Mouse (Mus musculus): ENCODE results near the gene Slco1a4. TPM values are rescaled to one million over a fixed set of nuclear protein-coding genes. Genes with fewer than 3 reads are reported as not detected.
"Not testable (repeated sequence)": the region's sequence is repeated elsewhere in the genome, so short reads cannot be mapped to it uniquely, and the experiment has no call there.

Slco1a4 gene
- total RNA-seq (2021): 0.58 and 1.4 TPM in 2 replicates
- long read RNA-seq, partial matches to known transcripts: 5 of 31 reads
- long read RNA-seq, other reads (novel, unspliced or antisense): 26 of 31 reads

DNA sequence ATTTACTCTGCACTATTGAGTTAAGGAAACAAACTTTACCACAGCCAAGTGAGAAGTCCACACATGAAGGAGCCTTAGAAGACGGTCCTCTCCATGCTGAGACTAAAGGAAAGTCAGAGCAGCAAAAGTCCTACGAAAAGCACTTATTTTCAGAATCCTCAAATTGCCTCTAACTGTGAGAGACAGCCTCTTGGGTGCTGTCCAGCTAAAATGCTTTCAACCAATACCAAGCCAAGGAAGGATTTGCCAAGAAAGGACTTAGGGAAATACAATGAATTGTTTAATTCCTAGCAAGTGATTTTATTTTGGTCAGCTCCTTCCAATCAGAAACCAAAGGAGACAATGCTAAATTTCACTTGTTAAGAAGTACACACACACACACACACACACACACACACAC lies at the start of gene Slco1a4:
Gene Slco1a4 (minus strand): TSS at position 115 of the 400 bp plus-strand sequence.
- DNase-seq: no peak

- no peak for DNase-seq
These were observed 42.2 kb upstream of the Slco1a4 start for GRCm38 (mm10) chr6:141898197-141898596.

DNA sequence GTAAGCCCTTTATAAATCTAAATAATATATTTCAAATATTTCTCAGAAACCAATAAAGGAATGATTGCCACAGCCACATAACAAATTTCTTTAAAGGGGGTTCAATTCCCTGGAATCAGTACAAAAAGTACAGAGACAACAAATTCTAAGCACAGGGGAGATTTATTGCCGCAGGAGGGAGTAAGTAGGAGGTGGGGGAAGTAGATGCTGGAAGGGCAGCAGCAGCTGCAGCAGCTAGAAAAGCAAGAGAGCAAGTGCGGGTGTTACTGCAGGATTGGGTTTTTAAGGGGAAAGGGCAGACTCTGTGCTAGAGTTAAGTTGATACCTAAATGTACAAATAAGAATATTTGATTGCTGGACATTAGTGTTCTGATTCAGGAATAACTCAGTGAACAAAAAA lies 33.7 kb upstream of the Slco1a4 start:
- DNase-seq: no peak

DNA sequence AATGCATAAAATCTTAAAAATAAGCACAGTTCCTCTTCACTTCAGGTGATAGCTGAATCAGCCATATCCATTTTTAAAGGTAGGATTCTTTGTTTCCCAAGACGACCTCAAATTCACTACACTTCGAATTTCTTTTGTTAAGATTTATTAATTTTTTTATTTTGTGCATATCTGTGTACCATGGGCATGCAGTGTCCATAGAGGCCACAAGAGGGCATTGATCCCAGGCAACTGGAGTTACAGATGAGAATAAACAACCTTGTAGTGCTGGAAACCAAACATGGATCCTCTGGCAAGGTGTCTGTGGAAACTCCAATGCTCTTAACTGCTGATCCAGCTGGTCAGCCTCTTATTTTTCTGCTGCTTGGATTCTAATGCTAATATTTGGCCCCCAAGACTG lies 32.2 kb upstream of the Slco1a4 start:
- DNase-seq: no peak

DNA sequence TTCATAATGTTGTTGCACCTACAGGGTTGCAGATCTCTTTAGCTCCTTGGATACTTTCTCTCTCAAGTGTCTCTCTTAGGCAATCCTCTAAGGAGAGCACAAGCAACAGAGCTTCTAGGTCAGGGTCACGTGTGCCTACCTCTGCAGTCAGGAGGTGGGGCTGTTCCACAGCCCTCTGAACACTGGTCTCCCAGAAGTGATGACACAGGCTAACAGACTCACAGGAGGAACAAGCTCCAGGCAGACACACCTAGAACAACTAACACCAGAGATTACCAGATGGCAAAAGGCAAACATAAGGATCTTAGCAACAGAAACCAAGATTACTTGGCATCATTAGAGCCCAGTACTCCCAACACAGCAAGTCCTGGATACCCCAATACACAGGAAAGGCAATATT lies 26.6 kb upstream of the Slco1a4 start:
- no peak for DNase-seq

DNA sequence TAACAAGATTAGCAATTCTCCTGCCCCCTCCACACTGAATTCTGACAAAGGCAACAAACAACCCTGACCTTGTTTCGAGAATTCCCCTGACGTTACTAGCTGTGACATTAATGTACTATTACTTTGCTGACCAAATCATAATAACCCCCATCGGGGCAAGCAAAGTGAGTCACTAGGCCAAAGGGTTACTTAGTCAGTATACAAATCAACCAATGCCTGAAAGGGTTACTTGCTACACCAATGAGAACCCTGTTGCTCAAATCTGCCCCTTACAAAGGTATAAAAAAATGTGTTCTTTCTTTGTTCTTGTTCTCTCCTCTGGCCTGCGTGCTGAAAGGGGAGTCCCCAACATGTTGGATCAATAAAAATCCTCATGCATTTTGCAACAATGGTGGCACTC lies 19.7 kb upstream of the Slco1a4 start:
- not testable (repeated sequence) for DNase-seq

GRCm38 (mm10) chr6:141871711-141872110 lies 15.7 kb upstream of the Slco1a4 start:
- no peak for DNase-seq

DNA sequence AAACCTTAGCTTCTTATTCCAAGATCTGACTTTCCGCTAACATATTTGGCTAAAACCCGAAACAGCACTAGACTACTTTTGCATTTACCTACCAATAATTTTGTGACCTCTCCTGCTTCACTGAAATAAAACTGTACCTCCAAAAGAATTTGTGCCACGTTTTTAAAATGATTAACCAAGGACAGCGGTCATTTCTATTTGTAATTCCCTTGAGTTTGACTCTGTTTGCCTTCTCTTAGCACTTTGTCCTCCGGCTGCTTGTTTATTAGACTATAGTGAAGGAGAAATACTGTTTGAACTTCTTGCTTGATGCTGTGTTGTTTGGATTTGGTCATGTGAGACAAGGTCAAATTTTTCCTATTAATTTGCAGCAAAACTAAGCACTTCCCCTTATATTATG lies 12.7 kb upstream of the Slco1a4 start:
- DNase-seq: no peak

DNA sequence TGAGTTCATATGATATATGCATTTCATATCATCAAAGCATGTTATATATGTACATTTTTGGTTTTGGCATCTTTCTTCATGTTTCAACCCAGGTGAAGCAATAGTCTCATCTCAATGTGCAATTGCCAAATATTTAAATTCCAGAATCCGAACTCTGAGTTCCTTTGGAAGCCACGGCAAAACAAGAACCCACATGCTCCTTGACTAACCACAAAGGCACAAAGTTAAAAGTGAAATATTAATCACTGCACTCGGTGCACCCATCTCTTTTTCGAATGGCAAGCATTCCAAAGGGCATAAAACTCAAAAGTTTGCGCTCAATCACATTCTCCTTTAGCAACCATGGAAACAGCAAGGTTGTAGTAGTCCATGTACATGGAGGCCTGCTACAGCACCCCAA lies 10.0 kb upstream of the Slco1a4 start:
- no peak for DNase-seq

GRCm38 (mm10) chr6:141857735-141858531 lies 1.9 kb upstream of the Slco1a4 start:
- DNase-seq: no peak

GRCm38 (mm10) chr6:141853616-141854015 lies 2.4 kb downstream of the Slco1a4 start:
- no peak for DNase-seq

DNA sequence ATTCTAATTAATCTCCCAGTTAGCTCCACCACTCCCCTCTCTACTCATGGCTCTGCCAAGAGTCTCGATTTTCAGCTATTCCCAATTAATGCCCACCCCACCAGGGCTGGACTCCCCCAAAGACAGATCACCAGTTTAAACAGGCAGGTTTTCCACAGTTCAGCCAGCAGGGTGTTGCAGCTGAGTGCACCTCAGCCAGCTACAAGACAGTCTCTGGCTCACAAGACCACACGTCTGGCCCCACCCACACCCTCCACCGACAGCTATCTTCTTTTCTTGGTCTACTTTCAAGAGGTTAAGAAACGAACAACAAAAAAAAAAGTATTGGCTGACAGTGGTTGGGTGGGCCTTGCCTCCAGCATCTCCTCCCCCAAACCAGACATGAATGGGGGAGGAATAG lies 6.9 kb downstream of the Slco1a4 start:
- DNase-seq: no peak

- DNase-seq: peak; percentile 1
These were observed 58.2 kb downstream of the Slco1a4 start for GRCm38 (mm10) chr6:141797837-141798236.

DNA sequence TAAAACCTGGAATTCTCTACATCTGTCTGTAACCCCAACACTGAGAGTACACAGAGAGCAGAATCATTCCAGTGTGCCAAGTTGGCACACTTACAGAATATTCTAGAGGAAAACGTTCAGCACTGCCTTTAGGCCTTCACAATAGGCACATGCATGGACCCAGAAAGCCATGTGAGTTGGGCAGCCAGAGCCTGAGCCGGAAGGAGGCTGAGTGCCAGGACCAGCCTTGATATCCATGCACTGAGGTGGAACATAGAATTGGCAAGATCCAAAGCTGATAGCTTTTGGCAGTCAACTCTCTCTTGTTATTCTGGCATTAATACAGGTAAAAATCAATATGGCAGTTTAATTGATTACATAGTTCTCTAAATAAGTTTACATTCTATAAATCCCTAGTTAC lies 81.5 kb downstream of the Slco1a4 start:
- no peak for DNase-seq

GRCm38 (mm10) chr6:141773710-141774109 lies 82.3 kb downstream of the Slco1a4 start, which contains the start of gene Gm5724:
Gene Gm5724, minus strand, starts transcription at chr6:141773810.
- no peak for DNase-seq

Other genes starting within 250 kb of the Slco1a4 start
- 6.1 TPM in 1 of 2 replicates, not detected in the other for gene Slco1b2, start 226.7 kb downstream of the Slco1a4 start, total RNA-seq (2021)
- not detected in 2 replicates for gene Gm5724, start 82.4 kb downstream of the Slco1a4 start, total RNA-seq (2021)
- gene Slco1a1, start 90.8 kb upstream of the Slco1a4 start, total RNA-seq (2021): 1.4 TPM in 1 of 2 replicates, not detected in the other
- not detected in 2 replicates for gene Gm6614, start 155.2 kb upstream of the Slco1a4 start, total RNA-seq (2021)

Measured in adrenal gland, postnatal 25 days (tissue).